Mouse (Mus musculus) inflammation-experienced regulatory T-cells (primary cell): ENCODE measurements around the gene Nol8. TPM values are rescaled to one million over a fixed set of nuclear protein-coding genes. Genes with fewer than 3 reads are reported as not detected.

Experiments used
- polyA plus RNA-seq, 2 experiments: library from polyadenylated mRNA; unstranded; fragments of 100-300 nt; shearing (Covaris generic); gene quantifications; one replicate each; pipeline ENCODE4 v1.2.1; 2017

The Nol8 gene
- 10 to 100 TPM; 36.0 to 43.5 TPM for polyA plus RNA-seq

DNA sequence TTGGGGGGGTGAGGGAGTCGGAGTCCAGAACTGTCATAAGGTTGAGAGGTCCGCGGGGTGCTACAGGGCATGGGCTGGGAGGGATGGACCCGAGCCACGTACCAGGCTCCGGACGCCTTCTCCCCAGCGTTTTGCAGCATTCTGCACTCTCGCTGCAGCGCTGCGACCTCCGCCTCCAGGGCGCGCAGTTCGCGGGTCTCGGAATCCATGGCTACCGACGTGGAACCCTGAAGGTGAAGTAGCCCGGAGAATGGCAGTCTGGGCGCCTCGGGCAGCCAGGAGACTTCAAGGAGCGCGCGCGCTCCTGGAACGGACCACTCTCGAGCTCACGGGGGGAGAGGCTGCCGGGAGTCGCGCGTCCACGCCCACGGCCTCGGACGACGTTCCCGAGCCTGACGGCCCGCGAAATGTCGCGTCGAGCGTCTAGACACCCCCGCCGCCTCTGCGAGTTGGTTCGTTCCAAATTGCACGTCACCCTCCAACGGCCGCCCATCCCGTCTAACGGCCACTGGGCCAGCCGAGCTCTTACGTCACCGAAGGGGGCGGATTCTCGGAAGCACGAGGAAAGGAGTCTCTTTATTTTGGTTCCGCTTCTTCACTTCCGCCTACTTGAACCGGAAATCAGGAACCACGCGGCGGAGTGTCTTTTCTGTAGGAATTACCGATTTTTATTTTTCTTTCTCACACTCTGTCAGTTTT is at the start of gene Nol8, which contains the start of gene Cenpp:
Gene Nol8 (plus strand): TSS at position 598 of the 699 bp plus-strand sequence.
Gene Cenpp (minus strand): TSS at position 305 of the 699 bp plus-strand sequence.

DNA sequence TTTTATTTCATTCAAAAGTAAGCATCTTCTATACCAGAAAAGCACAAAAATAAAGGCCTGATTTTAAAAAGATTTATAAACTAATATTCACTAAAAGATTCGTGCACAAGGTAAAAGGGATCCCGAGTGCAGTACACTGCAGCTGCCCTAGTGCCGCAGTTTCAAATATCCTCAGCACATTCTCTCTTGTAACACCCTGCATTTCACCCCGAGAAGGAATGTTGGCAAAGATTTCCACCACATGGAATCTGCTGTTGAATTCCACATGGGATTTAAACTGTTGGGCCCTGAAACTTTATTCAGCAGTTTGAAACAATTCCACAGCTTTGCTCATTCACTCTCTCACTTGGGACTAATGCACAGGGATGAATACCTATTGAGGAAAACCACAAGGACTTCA is 45.2 kb upstream of the Nol8 start, which contains the start of gene Ogn:
Gene Ogn (plus strand): TSS at position 333 of the 400 bp plus-strand sequence.

DNA sequence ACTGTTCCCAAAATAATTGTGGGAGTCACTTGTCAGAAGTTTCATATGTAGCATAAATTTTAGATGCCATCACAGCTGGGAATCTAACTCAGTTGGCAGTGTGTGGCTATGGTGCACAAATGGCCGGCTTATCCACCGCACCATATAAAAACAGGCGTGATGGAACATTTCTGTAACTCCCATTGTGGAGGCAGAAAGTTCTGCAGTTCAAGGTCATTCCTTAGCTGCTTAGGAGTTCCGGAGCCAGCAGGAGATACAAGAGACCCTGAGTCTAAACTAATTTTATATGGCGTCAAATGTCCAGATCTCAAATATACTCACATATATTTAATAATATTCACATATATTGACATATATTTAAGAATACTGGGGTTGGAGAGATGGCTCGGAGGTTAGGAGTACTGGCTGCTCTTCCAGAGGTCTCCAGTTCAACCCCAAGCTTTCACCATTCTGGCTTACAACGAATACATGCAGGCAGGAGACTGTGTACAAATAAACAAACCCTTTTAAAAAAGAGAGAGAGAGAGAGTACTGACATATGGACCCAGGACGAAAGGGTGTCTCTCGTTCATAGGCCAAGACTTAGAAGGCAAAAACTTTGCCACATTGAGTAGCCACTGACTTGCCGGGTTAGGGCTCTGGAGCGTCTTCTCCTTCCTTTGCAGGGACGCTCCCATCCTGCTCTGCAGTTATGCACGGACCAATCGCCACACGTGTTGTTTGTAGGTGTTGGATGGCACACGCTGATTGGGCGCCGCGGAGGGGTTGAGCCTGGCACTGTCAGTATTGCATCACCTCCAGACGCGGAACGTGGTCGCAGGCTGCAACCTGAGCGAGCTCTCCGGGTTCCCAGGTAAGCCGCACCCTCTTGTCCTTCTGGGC is 28.7 kb downstream of the Nol8 start, which contains the start of gene Iars:
Gene Iars (plus strand): TSS at position 750 of the 882 bp plus-strand sequence.

Other genes with a start within 250 kb of the Nol8 start
- 10 to 100 TPM in 1 of 2 experiments, 1 to 10 TPM in 1; 8.9 to 11.4 TPM for gene Ippk, start 231.8 kb upstream of the Nol8 start, polyA plus RNA-seq
- 1 to 10 TPM; 3.2 to 6.7 TPM for gene Tes3-ps, start 159.8 kb upstream of the Nol8 start, polyA plus RNA-seq
- gene Ecm2, start 148.3 kb upstream of the Nol8 start, polyA plus RNA-seq, result under 1 TPM in 1 of 2 experiments, not detected in 1; 0.13 TPM
- gene Aspn, start 108.6 kb upstream of the Nol8 start, polyA plus RNA-seq, result not detected
- 1 to 10 TPM in 1 of 2 experiments, under 1 TPM in 1; 0.12 to 2.2 TPM for gene Omd, start 70.6 kb upstream of the Nol8 start, polyA plus RNA-seq
- under 1 TPM in 1 of 2 experiments, not detected in 1; 0.14 TPM for gene Ogn, start 45.0 kb upstream of the Nol8 start, polyA plus RNA-seq
- 1 to 10 TPM; 1.1 to 1.3 TPM for gene Cenpp, start 293 bp upstream of the Nol8 start, polyA plus RNA-seq
- gene Iars, start 29.0 kb downstream of the Nol8 start, polyA plus RNA-seq, result 10 to 100 TPM; 39.6 to 64.8 TPM
- gene Gm30302, start 145.9 kb downstream of the Nol8 start, polyA plus RNA-seq, result not detected